Mouse (Mus musculus): ENCODE measurements around the gene Zswim9. TPM values are rescaled to one million over a fixed set of nuclear protein-coding genes. Genes with fewer than 3 reads are reported as not detected.
"Not testable (repeated sequence)": the region's sequence is repeated elsewhere in the genome, so short reads cannot be mapped to it uniquely, and the experiment has no call there.

Zswim9 gene
- polyA plus RNA-seq, 1 experiment from 2014 or later = 11.4 TPM

DNA sequence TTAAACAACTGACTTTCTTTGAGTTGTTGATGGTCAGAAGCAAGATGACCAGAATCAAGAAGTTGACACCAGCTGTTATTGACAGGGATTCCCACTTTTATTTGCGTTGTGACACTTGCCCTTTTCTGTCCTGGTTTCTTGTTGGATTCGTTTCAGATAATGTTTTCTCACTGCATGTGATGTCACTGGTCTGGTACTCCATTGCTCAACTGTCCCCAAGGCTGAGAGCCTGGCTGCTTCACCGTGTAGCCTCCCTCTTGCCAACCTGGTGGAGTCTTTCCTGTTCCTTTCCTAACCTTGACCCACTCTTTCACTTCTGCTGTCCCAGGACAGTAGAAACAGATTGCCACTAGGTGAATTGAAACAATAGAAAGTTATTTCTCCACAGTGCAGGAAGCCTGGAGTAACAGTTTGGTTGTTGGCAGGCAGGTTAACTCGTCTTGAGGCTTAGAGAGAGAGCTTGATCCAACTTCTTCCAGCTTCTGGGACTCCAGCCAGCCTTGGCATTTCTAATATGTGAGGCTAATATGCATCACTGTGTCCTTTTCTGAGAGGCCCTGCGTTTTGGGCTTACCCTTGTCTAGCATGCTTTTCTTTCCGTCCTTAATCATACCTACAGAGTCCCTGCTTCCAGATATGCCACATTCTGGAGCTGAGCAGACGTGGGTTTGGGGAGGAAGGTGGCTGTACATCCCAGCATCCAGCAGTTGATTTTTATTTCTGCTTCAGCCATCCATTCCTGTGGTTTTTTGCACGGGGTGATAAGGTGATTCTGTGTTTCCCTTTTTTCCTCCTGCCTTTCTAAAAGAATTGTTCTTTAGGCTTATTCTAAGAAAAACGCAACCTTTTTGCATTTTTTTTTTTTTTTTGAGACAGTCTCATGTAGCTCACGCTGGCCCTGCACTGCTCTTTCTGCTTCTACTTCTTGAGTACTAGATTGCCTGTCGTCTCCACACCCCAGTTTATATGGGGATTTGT lies 15.6 kb upstream of the Zswim9 start:
- H3K27ac ChIP-seq = no peak overlapping the region
- WGBS = 92% methylated on average over 11 of the region's 11 CpGs
- no peaks in the 10 kb centered on the region for H3K9me3 ChIP-seq (replicated peaks)
- H3K4me3 ChIP-seq = no peak overlapping the region
- DNase-seq (ENCODE audit: low spot score) = no peak
- no peaks in the 10 kb centered on the region for H3K27me3 ChIP-seq (ENCODE audit: low read depth, poor library complexity, severe bottlenecking)
- H3K36me3 ChIP-seq = peaks cover 100% of the 10 kb centered on the region
- no peaks in the 10 kb centered on the region for H3K4me1 ChIP-seq

DNA sequence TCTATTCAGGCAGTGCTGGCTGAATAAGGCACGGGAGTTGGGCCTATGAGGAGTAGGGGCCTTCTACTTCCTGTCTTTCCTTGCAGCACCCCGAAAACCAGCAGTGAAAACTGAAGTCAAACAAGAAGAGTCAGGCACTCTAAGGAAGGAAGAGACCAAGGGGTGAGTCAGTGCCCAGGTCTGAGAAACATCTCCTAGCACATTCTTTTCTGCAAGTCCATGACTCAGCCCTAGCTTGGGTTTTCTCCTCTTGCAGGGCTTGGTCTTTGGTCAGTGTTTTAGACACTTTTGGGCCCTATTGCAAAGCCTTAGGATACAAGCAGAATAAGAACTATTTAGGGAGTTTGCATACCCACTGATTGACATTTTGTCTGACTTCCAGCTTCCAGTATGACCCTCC lies 12.8 kb upstream of the Zswim9 start:
- DNase-seq (ENCODE audit: low spot score) = no peak

DNA sequence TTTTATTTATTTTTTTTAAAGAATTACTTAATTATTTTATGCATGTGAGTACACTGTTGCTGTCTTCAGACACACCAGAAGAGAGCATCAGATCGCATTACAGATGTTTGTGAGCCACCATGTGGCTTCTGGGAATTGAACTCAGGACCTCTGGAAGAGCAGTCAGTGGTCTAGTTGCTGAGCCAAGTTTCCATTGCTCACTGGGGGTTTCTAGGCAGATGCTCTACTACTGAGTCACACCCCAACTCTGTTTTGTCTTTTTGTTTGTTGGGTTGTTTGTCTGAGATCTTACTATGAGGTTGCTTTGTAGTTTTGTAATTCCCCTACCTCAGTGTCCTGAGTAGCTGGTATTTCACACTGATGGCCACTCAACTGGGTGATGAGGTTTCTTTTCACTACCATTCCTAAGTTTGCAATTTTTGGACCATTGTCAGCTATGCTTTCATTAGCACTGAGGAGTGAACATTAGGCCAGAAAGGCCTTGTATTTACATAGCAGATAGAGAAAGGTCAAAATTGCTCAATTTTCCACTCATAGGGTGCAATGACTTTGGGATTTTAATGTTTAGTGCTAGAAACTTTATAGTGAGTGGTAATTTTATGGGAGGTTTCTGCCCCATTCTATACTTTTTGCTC lies 11.6 kb upstream of the Zswim9 start:
- H3K27ac ChIP-seq = no peak overlapping the region
- peaks cover 100% of the 10 kb centered on the region for H3K36me3 ChIP-seq
- WGBS = 93% methylated on average over 1 of the region's 1 CpGs

More for the DNA sequence above, 12.8 kb upstream of the Zswim9 start:
- H3K9me3 ChIP-seq (replicated peaks) = no peaks in the 10 kb centered on the region
- H3K27me3 ChIP-seq (ENCODE audit: low read depth, poor library complexity, severe bottlenecking) = no peaks in the 10 kb centered on the region
- H3K4me1 ChIP-seq = no peaks in the 10 kb centered on the region
- 92% methylated on average over 2 of the region's 2 CpGs for WGBS
- no peak overlapping the region for H3K4me3 ChIP-seq
- no peak overlapping the region for H3K27ac ChIP-seq
- peaks cover 100% of the 10 kb centered on the region for H3K36me3 ChIP-seq

DNA sequence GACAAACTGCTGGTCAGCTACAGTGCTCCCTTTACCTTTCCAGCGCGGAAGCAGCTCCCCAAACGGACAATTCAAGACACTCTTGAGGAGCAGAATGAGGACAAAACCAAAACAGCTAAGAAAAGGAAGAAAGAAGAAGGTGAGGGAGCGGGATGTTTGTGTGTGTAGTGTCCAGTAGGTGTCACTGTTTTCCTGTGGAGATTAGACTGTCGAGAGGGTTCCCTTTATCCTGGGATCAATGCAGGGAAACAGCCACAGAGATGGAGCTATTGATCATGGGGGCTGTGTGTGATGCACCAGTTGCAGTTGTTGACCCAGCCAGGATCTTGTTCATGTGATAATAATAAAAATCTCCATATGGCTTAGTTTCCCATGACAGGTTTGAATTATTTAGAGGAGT lies 10.1 kb upstream of the Zswim9 start:
- Histone ChIP-seq H3K4me1 (no peaks in the 10 kb centered on the region), H3K4me3 (no peak overlapping the region), H3K9me3 (replicated peaks) (no peaks in the 10 kb centered on the region), H3K27me3 (ENCODE audit: low read depth, poor library complexity, severe bottlenecking) (no peaks in the 10 kb centered on the region), H3K27ac (no peak overlapping the region), H3K36me3 (peaks cover 100% of the 10 kb centered on the region)
- 63% methylated on average over 5 of the region's 5 CpGs for WGBS
- DNase-seq (ENCODE audit: low spot score) = no peak

More for the DNA sequence above, 11.6 kb upstream of the Zswim9 start:
- DNase-seq (ENCODE audit: low spot score) = no peak
- Histone ChIP-seq H3K27me3 (ENCODE audit: low read depth, poor library complexity, severe bottlenecking) (no peaks in the 10 kb centered on the region), H3K4me3 (no peak overlapping the region), H3K9me3 (replicated peaks) (no peaks in the 10 kb centered on the region), H3K4me1 (no peaks in the 10 kb centered on the region)

DNA sequence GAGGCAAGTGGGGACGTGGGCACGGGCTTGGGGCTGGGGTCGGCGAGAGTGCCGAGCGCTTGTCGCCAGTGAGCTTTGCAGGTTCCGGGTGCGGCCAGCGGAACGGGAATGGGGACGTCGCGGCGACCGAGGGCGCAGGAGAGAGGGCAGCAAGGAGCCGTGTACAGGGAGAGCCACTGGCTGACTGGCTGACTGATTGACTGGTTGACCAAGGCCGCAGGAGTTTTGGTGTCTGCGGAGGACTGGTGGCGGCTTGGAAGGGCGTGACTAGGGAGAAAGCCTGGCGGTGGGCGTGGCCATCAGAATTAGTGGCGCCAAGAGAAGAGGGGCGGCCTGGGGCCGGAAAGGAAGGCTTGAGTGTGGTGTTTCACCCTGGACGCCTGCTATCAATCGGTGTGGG lies 436 bp upstream of the Zswim9 start:
- 0% methylated on average over 17 of the region's 29 CpGs for WGBS
- H3K4me1 ChIP-seq; H3K9me3 ChIP-seq (replicated peaks); DNase-seq (ENCODE audit: low spot score); H3K27me3 ChIP-seq (ENCODE audit: low read depth, poor library complexity, severe bottlenecking): not testable (repeated sequence)
- peaks cover 75% of the 10 kb centered on the region for H3K36me3 ChIP-seq
- H3K4me3 ChIP-seq = peak overlapping the region; percentile 76
- H3K27ac ChIP-seq = peak overlapping the region; percentile 96

DNA sequence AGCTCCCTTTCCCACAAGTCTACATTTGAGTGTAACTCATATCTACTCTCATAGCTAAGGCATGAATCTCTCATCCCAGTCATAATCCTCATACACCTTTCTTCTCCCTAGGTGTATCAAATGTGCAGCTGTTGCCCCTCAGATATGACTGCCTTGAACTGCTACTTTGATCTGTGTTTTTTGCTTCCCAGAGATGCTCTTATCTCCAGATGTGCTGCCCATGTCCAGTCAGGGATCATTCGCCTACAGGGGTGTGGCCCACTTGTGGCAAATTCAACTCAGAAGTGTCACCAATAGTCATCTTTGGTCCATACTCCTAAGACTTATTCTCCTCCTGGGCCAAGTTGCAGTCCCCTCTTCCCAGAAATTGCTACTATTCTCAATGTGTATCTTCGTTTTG lies 688 bp downstream of the Zswim9 start:
- 33% methylated on average over 2 of the region's 2 CpGs for WGBS
- H3K9me3 ChIP-seq (replicated peaks) = no peaks in the 10 kb centered on the region
- peaks cover 3% of the 10 kb centered on the region; the same call in 1 of the 2 replicates for H3K4me1 ChIP-seq
- peak overlapping the region; percentile 96 for H3K27ac ChIP-seq
- H3K27me3 ChIP-seq (ENCODE audit: low read depth, poor library complexity, severe bottlenecking) = no peaks in the 10 kb centered on the region
- no peak for DNase-seq (ENCODE audit: low spot score)
- H3K4me3 ChIP-seq = peak overlapping the region; percentile 76
- H3K36me3 ChIP-seq = peaks cover 69% of the 10 kb centered on the region

DNA sequence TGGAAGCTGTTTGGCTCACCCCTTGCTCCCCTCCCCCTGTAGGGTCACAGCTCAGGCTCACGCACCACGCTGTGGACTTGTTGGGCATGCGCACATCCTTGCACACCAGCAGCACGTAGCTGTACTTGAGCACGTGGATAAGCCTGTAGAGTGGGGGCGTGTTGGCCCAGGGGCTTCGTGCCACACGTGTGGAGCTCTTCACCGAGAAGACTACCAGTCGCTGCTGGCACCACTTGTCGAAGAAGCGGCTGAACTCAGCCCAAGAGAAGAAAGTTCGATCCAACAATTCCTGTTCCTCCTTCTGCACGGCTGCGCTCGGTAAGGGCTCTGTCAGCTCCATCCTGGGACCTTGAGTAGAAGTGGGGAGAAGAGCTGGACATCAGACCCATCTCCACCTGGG lies 1.4 kb downstream of the Zswim9 start, which contains the start of gene Lig1:
Gene Lig1, plus strand, starts transcription at position 203 of the 400 bp plus-strand sequence.
- peak within 1 kb of the TSS; percentile 76 for H3K4me3 ChIP-seq
- H3K27me3 ChIP-seq (ENCODE audit: low read depth, poor library complexity, severe bottlenecking) = no peaks in the 10 kb centered on the region
- H3K4me1 ChIP-seq = peaks cover 3% of the 10 kb centered on the region; the same call in 1 of the 2 replicates
- DNase-seq (ENCODE audit: low spot score) = no peak
- no peaks in the 10 kb centered on the region for H3K9me3 ChIP-seq (replicated peaks)
- WGBS = 97% methylated on average over 16 of the region's 16 CpGs
- H3K27ac ChIP-seq = peak within 1 kb of the TSS; percentile 96
- H3K36me3 ChIP-seq = peaks cover 61% of the 10 kb centered on the region

DNA sequence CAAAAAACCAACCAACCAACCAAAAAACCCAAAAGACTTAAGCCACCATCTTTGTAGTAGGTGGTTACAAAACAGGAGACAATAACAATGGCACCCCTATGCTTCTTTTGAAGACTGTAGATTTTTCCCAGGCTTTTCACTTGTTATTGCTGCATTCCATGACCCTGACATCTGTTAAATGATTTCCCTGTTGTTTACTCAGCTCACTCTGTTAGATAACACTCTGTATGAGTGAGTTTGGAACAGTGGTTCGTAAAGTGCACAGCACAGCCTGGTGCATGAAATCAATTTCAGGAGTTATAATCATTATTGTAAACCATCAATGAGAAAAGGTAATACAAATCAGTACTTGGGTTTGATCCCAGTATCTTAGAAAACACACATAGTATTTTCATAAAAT lies 6.8 kb downstream of the Zswim9 start:
- no peak for DNase-seq (ENCODE audit: low spot score)
- Histone ChIP-seq H3K4me1 (no peaks in the 10 kb centered on the region), H3K36me3 (peaks cover 36% of the 10 kb centered on the region), H3K9me3 (replicated peaks) (no peaks in the 10 kb centered on the region), H3K27ac (no peak overlapping the region), H3K4me3 (no peak overlapping the region), H3K27me3 (ENCODE audit: low read depth, poor library complexity, severe bottlenecking) (no peaks in the 10 kb centered on the region)
- 91% methylated on average over 1 of the region's 1 CpGs for WGBS

DNA sequence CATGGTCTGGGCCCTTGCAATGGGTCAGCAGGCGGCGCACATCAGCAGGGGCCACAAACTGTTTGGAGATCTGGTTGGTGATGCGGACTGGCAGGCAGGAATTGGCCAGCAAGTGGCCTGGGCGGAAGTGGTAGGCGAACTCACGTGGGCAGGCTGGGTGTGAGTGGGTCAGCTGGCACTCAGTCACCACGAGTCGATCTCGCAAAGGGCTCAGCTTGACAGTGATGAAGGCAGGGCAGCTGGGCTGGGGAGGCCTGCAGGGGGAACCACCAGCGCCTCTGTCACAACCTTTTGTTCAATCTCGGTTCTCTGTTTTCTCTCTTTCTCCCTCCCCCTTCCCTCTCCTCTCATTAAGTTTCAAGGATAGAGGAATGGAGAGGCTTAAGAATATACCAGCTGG lies 9.1 kb downstream of the Zswim9 start:
- Histone ChIP-seq H3K36me3 (peaks cover 12% of the 10 kb centered on the region), H3K4me3 (no peak overlapping the region), H3K27ac (no peak overlapping the region), H3K9me3 (replicated peaks) (no peaks in the 10 kb centered on the region), H3K4me1 (no peaks in the 10 kb centered on the region), H3K27me3 (ENCODE audit: low read depth, poor library complexity, severe bottlenecking) (no peaks in the 10 kb centered on the region)
- DNase-seq (ENCODE audit: low spot score) = no peak
- WGBS = 75% methylated on average over 11 of the region's 11 CpGs

DNA sequence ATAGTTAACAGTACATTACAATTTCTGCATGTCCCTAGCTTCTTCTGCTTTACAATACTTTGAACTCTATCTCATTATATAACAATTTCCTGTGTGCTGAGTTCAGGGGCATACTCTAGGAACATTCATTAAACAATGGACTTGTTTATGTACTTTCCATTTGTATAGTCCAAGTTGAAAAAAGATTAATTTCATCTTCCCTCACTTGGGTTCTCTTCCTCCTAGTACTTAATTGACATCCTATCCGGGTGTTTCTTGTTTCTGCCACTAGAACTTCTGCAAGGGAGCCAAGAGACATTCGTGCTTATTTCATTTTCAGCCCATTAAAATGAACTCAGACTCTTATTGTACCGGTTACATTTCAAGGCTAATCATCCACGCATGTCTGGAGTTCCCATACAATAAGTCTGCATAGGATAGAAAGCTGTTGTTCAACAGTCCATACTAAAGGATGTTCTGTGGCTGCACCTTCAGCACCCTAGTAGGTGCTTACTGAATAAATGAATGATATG lies 9.7 kb downstream of the Zswim9 start:
- H3K4me3 ChIP-seq = no peak overlapping the region
- no peaks in the 10 kb centered on the region for H3K9me3 ChIP-seq (replicated peaks)
- no peaks in the 10 kb centered on the region for H3K4me1 ChIP-seq
- H3K27me3 ChIP-seq (ENCODE audit: low read depth, poor library complexity, severe bottlenecking) = no peaks in the 10 kb centered on the region
- no peak overlapping the region for H3K27ac ChIP-seq
- WGBS = 91% methylated on average over 4 of the region's 4 CpGs
- DNase-seq (ENCODE audit: low spot score) = no peak
- H3K36me3 ChIP-seq = peaks cover 7% of the 10 kb centered on the region

DNA sequence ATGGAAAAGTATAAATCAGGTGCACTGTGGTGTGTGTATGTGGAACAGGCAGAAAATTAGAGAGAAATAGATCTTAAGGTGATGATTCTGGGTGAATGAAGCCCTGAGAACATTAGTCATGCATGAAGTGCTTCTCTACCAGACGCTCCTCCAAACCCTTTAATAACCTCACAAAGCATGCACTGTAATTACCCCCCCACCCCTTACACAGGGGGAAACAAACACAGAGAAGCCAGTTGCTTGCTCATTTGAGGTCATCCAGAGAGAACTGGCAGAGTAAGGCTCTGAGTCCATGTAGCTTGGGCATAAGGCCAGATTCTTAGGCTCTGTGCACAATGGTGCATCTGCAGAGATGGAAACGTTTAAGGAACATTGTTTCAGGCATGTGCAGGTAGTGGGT lies 14.1 kb downstream of the Zswim9 start:
- DNase-seq (ENCODE audit: low spot score) = no peak

DNA sequence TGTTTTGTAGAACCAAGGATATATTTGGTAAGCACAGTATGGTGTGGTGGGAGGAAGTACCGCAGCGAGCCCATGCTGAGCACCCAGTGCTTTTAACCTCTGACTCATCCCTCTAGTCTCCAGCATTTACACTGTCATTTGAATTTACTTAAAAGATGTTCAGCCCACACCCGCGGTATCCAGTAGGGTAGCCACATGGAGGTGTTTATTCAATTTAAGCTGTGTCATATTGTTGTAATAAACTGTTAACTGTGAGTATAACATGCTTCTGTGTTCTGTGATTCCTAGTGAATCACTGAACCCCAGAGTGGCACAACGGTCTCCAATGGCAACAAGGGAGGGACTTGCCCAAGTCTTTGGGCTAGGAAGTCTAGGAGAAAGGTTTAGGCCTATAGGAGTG lies 14.7 kb downstream of the Zswim9 start:
- H3K9me3 ChIP-seq (replicated peaks) = no peaks in the 10 kb centered on the region
- no peak overlapping the region for H3K27ac ChIP-seq
- 0 out of 2 replicates have a peak, but pooled peaks cover 6% of the 10 kb centered on the region for H3K36me3 ChIP-seq
- no peak overlapping the region for H3K4me3 ChIP-seq
- H3K4me1 ChIP-seq = no peaks in the 10 kb centered on the region
- WGBS = 86% methylated on average over 5 of the region's 5 CpGs
- DNase-seq (ENCODE audit: low spot score) = no peak
- peaks cover 4% of the 10 kb centered on the region; the same call in 1 of the 2 replicates for H3K27me3 ChIP-seq (ENCODE audit: low read depth, poor library complexity, severe bottlenecking)

More for the DNA sequence above, 14.1 kb downstream of the Zswim9 start:
- WGBS = 68% methylated on average over 2 of the region's 2 CpGs
- no peaks in the 10 kb centered on the region for H3K9me3 ChIP-seq (replicated peaks)
- no peak overlapping the region for H3K27ac ChIP-seq
- peaks cover 9% of the 10 kb centered on the region; the same call in 1 of the 2 replicates for H3K36me3 ChIP-seq
- H3K4me3 ChIP-seq = no peak overlapping the region
- no peaks in the 10 kb centered on the region for H3K4me1 ChIP-seq
- peaks cover 4% of the 10 kb centered on the region; the same call in 1 of the 2 replicates for H3K27me3 ChIP-seq (ENCODE audit: low read depth, poor library complexity, severe bottlenecking)

Data from limb, embryonic 10.5 days (tissue).